Mouse (Mus musculus) MEL (cell line): ENCODE measurements around the gene Crygc. TPM values are rescaled to one million over a fixed set of nuclear protein-coding genes. Genes with fewer than 3 reads are reported as not detected.

Experiments used
- DNase-seq: peaks from one replicate; pipeline ENCODE4 v3.0.0; 2011; ENCODE audit warnings: low read depth, low spot score
- H3K27ac ChIP-seq: 2 replicates; pipeline ENCODE4 v1.5.1; 2012; ENCODE audit warnings: low read depth, mild to moderate bottlenecking, control low read depth, low read length, moderate library complexity; ENCODE audit not compliant: control insufficient read depth
- H3K27me3 ChIP-seq, 2 experiments: fragments of 150-350 bp in 1 of 2; sonication (generic) in 1 of 2; 2 replicates each; pipeline ENCODE4 v1.6.1; 2012; ENCODE audit warnings: low read length in 2 of 2, mild to moderate bottlenecking in 2 of 2, improper control_type of control experiment in 1 of 2, moderate library complexity in 1 of 2; ENCODE audit not compliant: insufficient read depth in 2 of 2, control insufficient read depth in 1 of 2
- H3K36me3 ChIP-seq, 2 experiments: 2 replicates each; pipeline ENCODE4 v1.6.1; 2012 to 2014; ENCODE audit warnings: low read length in 2 of 2, improper control_type of control experiment in 1 of 2, inconsistent platforms in 1 of 2, mild to moderate bottlenecking in 1 of 2; ENCODE audit not compliant: insufficient read depth in 2 of 2, control insufficient read depth in 1 of 2
- H3K4me1 ChIP-seq, 2 experiments: fragments of 150-350 bp in 1 of 2; sonication (generic) in 1 of 2; 2 replicates each; pipeline ENCODE4 v1.6.1; 2012; ENCODE audit warnings: low read length in 2 of 2, improper control_type of control experiment in 1 of 2, mild to moderate bottlenecking in 1 of 2; ENCODE audit not compliant: insufficient read depth in 2 of 2, control insufficient read depth in 1 of 2
- H3K4me3 ChIP-seq, 2 experiments: fragments of 150-350 bp in 1 of 2; sonication (generic) in 1 of 2; 2 replicates each; pipeline ENCODE4 v1.5.1; 2012; ENCODE audit warnings: low read depth in 2 of 2, low read length in 2 of 2, mild to moderate bottlenecking in 2 of 2, moderate library complexity in 2 of 2, control low read depth in 1 of 2, improper control_type of control experiment in 1 of 2; ENCODE audit not compliant: control insufficient read depth in 1 of 2, insufficient read depth in 1 of 2
- H3K79me2 ChIP-seq: 2 replicates; pipeline ENCODE4 v1.6.1; 2012; ENCODE audit warnings: mild to moderate bottlenecking, low read length, moderate library complexity; ENCODE audit not compliant: control insufficient read depth, poor library complexity, insufficient read depth
- H3K9ac ChIP-seq: 2 replicates; pipeline ENCODE4 v1.6.1; 2012; ENCODE audit warnings: low read depth, mild to moderate bottlenecking, control low read depth, low read length, moderate library complexity; ENCODE audit not compliant: control insufficient read depth, poor library complexity, severe bottlenecking
- H3K9me3 ChIP-seq: fragments of 150-350 bp; sonication (generic); replicated peaks from 2 replicates; pipeline ENCODE4 v1.6.1; 2012; ENCODE audit warnings: mild to moderate bottlenecking, low read length, improper control_type of control experiment, moderate library complexity; ENCODE audit not compliant: insufficient read depth
- BHLHE40 ChIP-seq: IDR thresholded peaks from 2 replicates; pipeline ENCODE4 v1.6.1; 2012; ENCODE audit warnings: low read depth, mild to moderate bottlenecking, inconsistent platforms, low read length, improper control_type of control experiment, borderline replicate concordance
- CHD1 ChIP-seq: IDR thresholded peaks from 2 replicates; pipeline ENCODE4 v1.6.1; 2012; ENCODE audit warnings: low read depth, mild to moderate bottlenecking, inconsistent platforms, low read length, improper control_type of control experiment
- CHD2 ChIP-seq: IDR thresholded peaks from 2 replicates; pipeline ENCODE4 v1.6.1; 2011; ENCODE audit warnings: low read length, improper control_type of control experiment
- CTCF ChIP-seq, 3 experiments: IDR thresholded peaks in 2 of 3; conservative IDR thresholded peaks in 1 of 3; 2 replicates each; pipeline ENCODE4 v1.5.1; 2011 to 2012; ENCODE audit warnings: low read length in 3 of 3, low read depth in 2 of 3, mild to moderate bottlenecking in 2 of 3, improper control_type of control experiment in 1 of 3, inconsistent platforms in 1 of 3, mixed read lengths in 1 of 3, moderate library complexity in 1 of 3; ENCODE audit not compliant: control insufficient read depth in 1 of 3, insufficient read depth in 1 of 3, poor library complexity in 1 of 3, severe bottlenecking in 1 of 3
- E2F4 ChIP-seq: IDR thresholded peaks from 2 replicates; pipeline ENCODE4 v1.6.1; 2011; ENCODE audit warnings: low read depth, low read length, improper control_type of control experiment, borderline replicate concordance
- ELF1 ChIP-seq: IDR thresholded peaks from 2 replicates; pipeline ENCODE4 v1.6.1; 2014; ENCODE audit warnings: low read depth, mild to moderate bottlenecking, inconsistent platforms, low read length, improper control_type of control experiment, moderate library complexity
- EP300 ChIP-seq, 2 experiments: IDR thresholded peaks; 2 replicates each; pipeline ENCODE4 v1.6.1; 2011; ENCODE audit warnings: improper control_type of control experiment in 2 of 2, low read length in 2 of 2, low read depth in 1 of 2, mild to moderate bottlenecking in 1 of 2
- ETS1 ChIP-seq: IDR thresholded peaks from 2 replicates; pipeline ENCODE4 v1.6.1; 2012; ENCODE audit warnings: low read depth, mild to moderate bottlenecking, inconsistent platforms, low read length, improper control_type of control experiment, moderate library complexity
- GATA1 ChIP-seq: IDR thresholded peaks from 2 replicates; pipeline ENCODE4 v1.6.1; 2011; ENCODE audit warnings: low read depth, low read length, improper control_type of control experiment
- HCFC1 ChIP-seq: IDR thresholded peaks from 2 replicates; pipeline ENCODE4 v1.6.1; 2012; ENCODE audit warnings: low read depth, mild to moderate bottlenecking, inconsistent platforms, low read length, improper control_type of control experiment, moderate library complexity
- JUND ChIP-seq: IDR thresholded peaks from 2 replicates; pipeline ENCODE4 v1.6.1; 2011; ENCODE audit warnings: low read depth, mild to moderate bottlenecking, improper control_type of control experiment, low read length
- MAFK ChIP-seq: IDR thresholded peaks from 2 replicates; pipeline ENCODE4 v1.6.1; 2011; ENCODE audit warnings: low read depth, mild to moderate bottlenecking, low read length, improper control_type of control experiment, borderline replicate concordance
- MAX ChIP-seq: IDR thresholded peaks from 2 replicates; pipeline ENCODE4 v1.6.1; 2011; ENCODE audit warnings: low read length, improper control_type of control experiment
- POLR2A ChIP-seq, 2 experiments: IDR thresholded peaks; 2 replicates each; pipeline ENCODE4 v1.6.1; 2011 to 2012; ENCODE audit warnings: low read length in 2 of 2, mild to moderate bottlenecking in 2 of 2, control low read depth in 1 of 2, improper control_type of control experiment in 1 of 2, low read depth in 1 of 2, moderate library complexity in 1 of 2; ENCODE audit not compliant: control insufficient read depth in 1 of 2, insufficient read depth in 1 of 2, poor library complexity in 1 of 2
- POLR2AphosphoS2 ChIP-seq: IDR thresholded peaks from 2 replicates; pipeline ENCODE4 v1.6.1; 2011; ENCODE audit warnings: low read length, improper control_type of control experiment
- RAD21 ChIP-seq: IDR thresholded peaks from 2 replicates; pipeline ENCODE4 v1.6.1; 2011; ENCODE audit warnings: mild to moderate bottlenecking, low read depth, low read length, improper control_type of control experiment
- RCOR1 ChIP-seq: IDR thresholded peaks from 2 replicates; pipeline ENCODE4 v1.6.1; 2012; ENCODE audit warnings: low read depth, mild to moderate bottlenecking, inconsistent platforms, low read length, improper control_type of control experiment
- SMC3 ChIP-seq: IDR thresholded peaks from 2 replicates; pipeline ENCODE4 v1.6.1; 2011; ENCODE audit warnings: low read depth, low read length, improper control_type of control experiment
- TAL1 ChIP-seq: IDR thresholded peaks from 2 replicates; pipeline ENCODE4 v1.6.1; 2012; ENCODE audit warnings: mild to moderate bottlenecking, inconsistent platforms, low read length, moderate library complexity, mixed read lengths
- TBP ChIP-seq: IDR thresholded peaks from 2 replicates; pipeline ENCODE4 v1.8.0; 2011; ENCODE audit warnings: low read depth, low read length, improper control_type of control experiment
- USF1 ChIP-seq: IDR thresholded peaks from 2 replicates; pipeline ENCODE4 v1.6.1; 2014; ENCODE audit warnings: low read depth, mild to moderate bottlenecking, inconsistent platforms, low read length, improper control_type of control experiment, moderate library complexity
- ZC3H11A ChIP-seq: IDR thresholded peaks from 2 replicates; pipeline ENCODE4 v1.6.1; 2012; ENCODE audit warnings: low read depth, mild to moderate bottlenecking, inconsistent platforms, low read length, improper control_type of control experiment
- ZMIZ1 ChIP-seq: IDR thresholded peaks from 2 replicates; pipeline ENCODE4 v1.6.1; 2012; ENCODE audit warnings: low read depth, mild to moderate bottlenecking, inconsistent platforms, low read length, improper control_type of control experiment, moderate library complexity
- polyA plus RNA-seq, 2 experiments: library from polyadenylated mRNA; stranded (reverse) in 1 of 2; unstranded in 1 of 2; fragments of >175 nt in 1 of 2; fragments of >200 nt in 1 of 2; gene quantifications; 2 replicates each; pipeline versions ENCODE4 v1.2.1 to v1.2.4; 2012; ENCODE audit warnings: low replicate concordance in 2 of 2, low read depth in 1 of 2; ENCODE audit not compliant: insufficient read length in 2 of 2, insufficient read depth in 1 of 2, missing spikeins in 1 of 2
- total RNA-seq: library from RNA; depleted of rRNA; stranded (reverse); fragments of 300-350 nt; gene quantifications from 2 replicates; pipeline ENCODE4 v1.2.3, GENCODE M21; 2012

Gene Crygc
- total and polyA plus RNA-seq, 3 experiments = not detected

GRCm38 (mm10) chr1:65048781-65049180, 24.7 kb downstream of the Crygc start:
- no peaks in the 10 kb centered on the region for H3K79me2 ChIP-seq
- TF ChIP-seq MAFK = no peak
- TF ChIP-seq MAX = no peak
- no peak for TF ChIP-seq ZMIZ1
- H3K4me1 ChIP-seq = no peaks in the 10 kb centered on the region
- H3K27me3 ChIP-seq = no peaks in the 10 kb centered on the region
- no peak overlapping the region for H3K27ac ChIP-seq
- DNase-seq = no peak
- no peaks in the 10 kb centered on the region for H3K9me3 ChIP-seq
- no peaks in the 10 kb centered on the region for H3K36me3 ChIP-seq
- H3K4me3 ChIP-seq = no peak overlapping the region
- no peak overlapping the region for H3K9ac ChIP-seq

GRCm38 (mm10) chr1:65046401-65047109, 26.9 kb downstream of the Crygc start:
- H3K9me3 ChIP-seq = no peaks in the 10 kb centered on the region
- no peak overlapping the region for H3K4me3 ChIP-seq
- H3K9ac ChIP-seq = no peak overlapping the region
- H3K4me1 ChIP-seq = no peaks in the 10 kb centered on the region
- peak; percentile 49 to 76 (median 61) for TF ChIP-seq CTCF (IDR thresholded peaks at IDR 0.05 in 2 of 3, conservative IDR thresholded peaks at IDR 0.05 in 1 of 3; ENCODE audit: control insufficient read depth in 1 of 3, insufficient read depth in 1 of 3, low read depth in 2 of 3, low read length in 3 of 3, poor library complexity in 1 of 3, severe bottlenecking in 1 of 3)
- peak; percentile 68 for TF ChIP-seq SMC3
- peak; percentile 64 for TF ChIP-seq ZC3H11A
- peak; percentile 77 for TF ChIP-seq RAD21
- no peak for TF ChIP-seq CHD2
- no peak for TF ChIP-seq MAX
- no peak overlapping the region for H3K27ac ChIP-seq
- H3K36me3 ChIP-seq = no peaks in the 10 kb centered on the region
- H3K79me2 ChIP-seq = no peaks in the 10 kb centered on the region
- H3K27me3 ChIP-seq = no peaks in the 10 kb centered on the region
- DNase-seq = peak; percentile 48

GRCm38 (mm10) chr1:65043433-65043832, 30.1 kb downstream of the Crygc start:
- no peaks in the 10 kb centered on the region for H3K36me3 ChIP-seq
- no peak for DNase-seq
- no peak overlapping the region for H3K9ac ChIP-seq
- H3K27ac ChIP-seq = no peak overlapping the region
- H3K4me3 ChIP-seq = no peak overlapping the region
- H3K9me3 ChIP-seq = no peaks in the 10 kb centered on the region
- no peaks in the 10 kb centered on the region for H3K27me3 ChIP-seq
- H3K4me1 ChIP-seq = no peaks in the 10 kb centered on the region
- H3K79me2 ChIP-seq = no peaks in the 10 kb centered on the region
- TF ChIP-seq USF1 = no peak
- no peak for TF ChIP-seq CHD1
- no peak for TF ChIP-seq TBP
- TF ChIP-seq EP300 (IDR thresholded peaks at IDR 0.05; ENCODE audit: low read depth in 1 of 2, low read length in 2 of 2) = no peak
- TF ChIP-seq TAL1 = no peak
- TF ChIP-seq POLR2AphosphoS2 = no peak
- TF ChIP-seq ZMIZ1 = no peak
- TF ChIP-seq CTCF (IDR thresholded peaks at IDR 0.05 in 2 of 3, conservative IDR thresholded peaks at IDR 0.05 in 1 of 3; ENCODE audit: control insufficient read depth in 1 of 3, insufficient read depth in 1 of 3, low read depth in 2 of 3, low read length in 3 of 3, poor library complexity in 1 of 3, severe bottlenecking in 1 of 3) = no peak
- TF ChIP-seq E2F4 = no peak
- TF ChIP-seq JUND = no peak
- TF ChIP-seq ELF1 = no peak
- TF ChIP-seq GATA1 = no peak
- TF ChIP-seq MAX = no peak
- no peak for TF ChIP-seq HCFC1
- TF ChIP-seq RCOR1 = no peak
- TF ChIP-seq POLR2A (IDR thresholded peaks at IDR 0.05; ENCODE audit: control insufficient read depth in 1 of 2, insufficient read depth in 1 of 2, low read depth in 1 of 2, low read length in 2 of 2, poor library complexity in 1 of 2) = no peak
- no peak for TF ChIP-seq BHLHE40
- no peak for TF ChIP-seq ETS1
